Mouse (Mus musculus): ENCODE measurements around the gene Rab40b. TPM values are rescaled to one million over a fixed set of nuclear protein-coding genes. Genes with fewer than 3 reads are reported as not detected.

Gene Rab40b
- total and polyA plus RNA-seq, 3 experiments, result 0.39 TPM; not detected in 2

DNA sequence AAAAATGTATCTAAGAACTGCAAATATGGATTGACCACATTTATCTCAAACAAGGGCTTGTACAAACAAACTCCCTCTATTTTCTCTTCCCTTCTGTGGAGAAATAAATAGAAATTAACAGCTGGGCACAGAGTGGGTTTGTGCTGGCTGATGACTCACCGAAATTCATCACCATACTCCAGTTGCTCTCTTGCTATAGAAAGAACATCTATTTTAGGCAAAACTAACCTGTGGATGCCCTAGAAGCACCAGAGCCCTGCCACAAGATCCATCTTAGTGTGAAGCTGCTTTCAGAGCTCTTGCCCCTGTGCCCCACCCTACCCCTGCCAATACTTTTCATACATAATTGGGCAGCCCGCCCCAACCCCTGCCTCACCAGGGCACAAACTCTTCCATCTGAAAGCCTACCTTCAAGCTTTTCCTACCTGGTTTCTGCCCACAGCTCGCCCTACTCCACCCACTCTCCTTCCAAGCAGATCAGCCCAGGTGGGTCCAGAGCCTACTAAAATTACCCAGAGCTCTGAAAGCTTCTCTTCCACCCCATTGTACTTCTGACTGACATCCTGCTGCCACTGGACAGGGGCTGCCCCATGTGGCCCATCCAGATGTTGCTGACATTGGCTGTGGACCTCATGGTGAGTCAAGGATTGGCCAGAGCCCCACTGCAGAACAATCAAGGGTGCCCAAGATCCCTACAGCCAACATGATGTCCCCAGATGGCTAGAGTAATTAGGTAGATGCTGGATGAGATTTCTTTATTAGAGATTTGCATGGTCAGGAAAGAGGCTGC, 19.5 kb upstream of the Rab40b start:
- H3K79me2 ChIP-seq (ENCODE audit: control insufficient read depth, insufficient read depth, low read length, poor library complexity), result no peaks in the 10 kb centered on the region
- peaks cover 3 to 4% of the 10 kb centered on the region in 2 experiments for H3K4me1 ChIP-seq (ENCODE audit: control insufficient read depth in 1 of 2, insufficient read depth in 2 of 2, low read length in 2 of 2)
- no peak overlapping the region for H3K9ac ChIP-seq (ENCODE audit: control insufficient read depth, low read depth, low read length, poor library complexity, severe bottlenecking)
- H3K27ac ChIP-seq (ENCODE audit: control insufficient read depth, low read depth, low read length), result no peak overlapping the region
- no peaks in the 10 kb centered on the region for H3K9me3 ChIP-seq (replicated peaks; ENCODE audit: insufficient read depth, low read length)
- no peak overlapping the region for H3K4me3 ChIP-seq (ENCODE audit: control insufficient read depth in 1 of 2, insufficient read depth in 1 of 2, low read depth in 2 of 2, low read length in 2 of 2)
- DNase-seq (ENCODE audit: low read depth, low spot score), result no peak
- H3K27me3 ChIP-seq (ENCODE audit: control insufficient read depth in 1 of 2, insufficient read depth in 2 of 2, low read length in 2 of 2), result no peaks in the 10 kb centered on the region
- TF ChIP-seq E2F4 (IDR thresholded peaks at IDR 0.05; ENCODE audit: borderline replicate concordance, low read depth, low read length) (no peak), USF2 (IDR thresholded peaks at IDR 0.05; ENCODE audit: borderline replicate concordance in 1 of 2, insufficient read depth in 1 of 2, low read depth in 1 of 2, low read length in 2 of 2) (no peak), USF1 (IDR thresholded peaks at IDR 0.05; ENCODE audit: low read depth, low read length) (no peak), POLR2AphosphoS5 (IDR thresholded peaks at IDR 0.05; ENCODE audit: borderline replicate concordance, low read depth, low read length) (no peak), CHD1 (IDR thresholded peaks at IDR 0.05; ENCODE audit: low read depth, low read length) (no peak), EP300 (IDR thresholded peaks at IDR 0.05; ENCODE audit: low read depth in 1 of 2, low read length in 2 of 2) (no peak), MYB (IDR thresholded peaks at IDR 0.05; ENCODE audit: low read depth, low read length) (no peak), TBP (IDR thresholded peaks at IDR 0.05; ENCODE audit: low read depth, low read length) (no peak), MEF2A (IDR thresholded peaks at IDR 0.05; ENCODE audit: extremely low read depth, insufficient replicate concordance, low read depth, low read length, poor library complexity, severe bottlenecking) (no peak)
- peaks cover 0 to 4% of the 10 kb centered on the region in 2 experiments; a peak in 2 of 4 replicates for H3K36me3 ChIP-seq (ENCODE audit: control insufficient read depth in 1 of 2, insufficient read depth in 2 of 2, low read length in 2 of 2)

DNA sequence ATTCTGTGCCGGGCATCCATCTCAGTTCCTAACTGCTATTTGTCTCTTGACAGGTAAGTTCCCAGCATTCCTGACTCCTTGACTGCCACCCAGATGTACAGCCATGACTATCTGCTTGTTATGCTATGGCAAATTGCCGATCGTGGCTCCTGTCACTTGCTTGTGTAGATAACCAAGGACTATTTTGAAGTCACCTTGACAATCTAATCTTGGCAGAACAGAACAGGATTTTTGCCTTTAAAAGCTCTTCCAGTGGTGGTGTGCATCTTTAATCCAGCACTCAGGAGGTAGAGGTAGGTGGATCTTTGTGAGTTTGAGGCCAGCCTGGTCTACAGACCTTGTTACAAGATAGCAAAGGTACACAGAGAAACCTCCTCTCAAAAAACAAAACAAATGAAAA, 4.4 kb upstream of the Rab40b start:
- H3K27ac ChIP-seq (ENCODE audit: control insufficient read depth, low read depth, low read length), result no peak overlapping the region
- TF ChIP-seq CHD2 (IDR thresholded peaks at IDR 0.05; ENCODE audit: low read length) (no peak), MYC (IDR thresholded peaks at IDR 0.05; ENCODE audit: low read depth, low read length) (no peak), ZMIZ1 (IDR thresholded peaks at IDR 0.05; ENCODE audit: low read depth, low read length) (no peak), EP300 (IDR thresholded peaks at IDR 0.05; ENCODE audit: low read depth in 1 of 2, low read length in 2 of 2) (peak; percentile 74), RAD21 (IDR thresholded peaks at IDR 0.05; ENCODE audit: low read depth, low read length) (no peak), USF2 (IDR thresholded peaks at IDR 0.05; ENCODE audit: borderline replicate concordance in 1 of 2, insufficient read depth in 1 of 2, low read depth in 1 of 2, low read length in 2 of 2) (no peak), TCF12 (IDR thresholded peaks at IDR 0.05; ENCODE audit: low read depth, low read length) (peak; percentile 79), ZNF384 (IDR thresholded peaks at IDR 0.05; ENCODE audit: low read depth, low read length) (no peak), SIN3A (IDR thresholded peaks at IDR 0.05; ENCODE audit: low read length) (no peak), KAT2A (conservative IDR thresholded peaks at IDR 0.05; ENCODE audit: low read depth, low read length) (no peak), CTCF (IDR thresholded peaks at IDR 0.05 in 2 of 3, conservative IDR thresholded peaks at IDR 0.05 in 1 of 3; ENCODE audit: control insufficient read depth in 1 of 3, insufficient read depth in 1 of 3, low read depth in 2 of 3, low read length in 3 of 3, poor library complexity in 1 of 3, severe bottlenecking in 1 of 3) (no peak), MAX (IDR thresholded peaks at IDR 0.05; ENCODE audit: low read length) (peak; percentile 30; the same call in 1 of the 2 replicates), UBTF (IDR thresholded peaks at IDR 0.05; ENCODE audit: borderline replicate concordance, insufficient read depth, low read depth, low read length) (no peak), RCOR1 (IDR thresholded peaks at IDR 0.05; ENCODE audit: low read depth, low read length) (peak; percentile 47; the same call in 1 of the 2 replicates), ETS1 (IDR thresholded peaks at IDR 0.05; ENCODE audit: low read depth, low read length) (peak; percentile 55; the same call in 1 of the 2 replicates), MXI1 (IDR thresholded peaks at IDR 0.05; ENCODE audit: low read depth, low read length) (no peak), GATA1 (IDR thresholded peaks at IDR 0.05; ENCODE audit: low read depth, low read length) (peak; percentile 67), BHLHE40 (IDR thresholded peaks at IDR 0.05; ENCODE audit: borderline replicate concordance, low read depth, low read length) (0 out of 2 replicates have a peak, but pooled peaks have one; percentile 4), ZC3H11A (IDR thresholded peaks at IDR 0.05; ENCODE audit: low read depth, low read length) (no peak), NELFE (IDR thresholded peaks at IDR 0.05; ENCODE audit: low read depth, low read length) (no peak), TAL1 (IDR thresholded peaks at IDR 0.05; ENCODE audit: low read length) (peak; percentile 32; the same call in 1 of the 2 replicates)

More for the DNA sequence above, 4.4 kb upstream of the Rab40b start:
- Histone ChIP-seq H3K4me1 (ENCODE audit: control insufficient read depth in 1 of 2, insufficient read depth in 2 of 2, low read length in 2 of 2) (peaks cover 6 to 21% of the 10 kb centered on the region in 2 experiments), H3K9me3 (replicated peaks; ENCODE audit: insufficient read depth, low read length) (no peaks in the 10 kb centered on the region), H3K9ac (ENCODE audit: control insufficient read depth, low read depth, low read length, poor library complexity, severe bottlenecking) (no peak overlapping the region), H3K36me3 (ENCODE audit: control insufficient read depth in 1 of 2, insufficient read depth in 2 of 2, low read length in 2 of 2) (peaks cover 0 to 7% of the 10 kb centered on the region in 2 experiments; a peak in 2 of 4 replicates), H3K79me2 (ENCODE audit: control insufficient read depth, insufficient read depth, low read length, poor library complexity) (no peaks in the 10 kb centered on the region), H3K27me3 (ENCODE audit: control insufficient read depth in 1 of 2, insufficient read depth in 2 of 2, low read length in 2 of 2) (no peaks in the 10 kb centered on the region), H3K4me3 (ENCODE audit: control insufficient read depth in 1 of 2, insufficient read depth in 1 of 2, low read depth in 2 of 2, low read length in 2 of 2) (no peak overlapping the region)
- DNase-seq (ENCODE audit: low read depth, low spot score), result peak; percentile 57
